8 mouse cellular contexts compared by ENCODE assay signal in the genomic region with DNA sequence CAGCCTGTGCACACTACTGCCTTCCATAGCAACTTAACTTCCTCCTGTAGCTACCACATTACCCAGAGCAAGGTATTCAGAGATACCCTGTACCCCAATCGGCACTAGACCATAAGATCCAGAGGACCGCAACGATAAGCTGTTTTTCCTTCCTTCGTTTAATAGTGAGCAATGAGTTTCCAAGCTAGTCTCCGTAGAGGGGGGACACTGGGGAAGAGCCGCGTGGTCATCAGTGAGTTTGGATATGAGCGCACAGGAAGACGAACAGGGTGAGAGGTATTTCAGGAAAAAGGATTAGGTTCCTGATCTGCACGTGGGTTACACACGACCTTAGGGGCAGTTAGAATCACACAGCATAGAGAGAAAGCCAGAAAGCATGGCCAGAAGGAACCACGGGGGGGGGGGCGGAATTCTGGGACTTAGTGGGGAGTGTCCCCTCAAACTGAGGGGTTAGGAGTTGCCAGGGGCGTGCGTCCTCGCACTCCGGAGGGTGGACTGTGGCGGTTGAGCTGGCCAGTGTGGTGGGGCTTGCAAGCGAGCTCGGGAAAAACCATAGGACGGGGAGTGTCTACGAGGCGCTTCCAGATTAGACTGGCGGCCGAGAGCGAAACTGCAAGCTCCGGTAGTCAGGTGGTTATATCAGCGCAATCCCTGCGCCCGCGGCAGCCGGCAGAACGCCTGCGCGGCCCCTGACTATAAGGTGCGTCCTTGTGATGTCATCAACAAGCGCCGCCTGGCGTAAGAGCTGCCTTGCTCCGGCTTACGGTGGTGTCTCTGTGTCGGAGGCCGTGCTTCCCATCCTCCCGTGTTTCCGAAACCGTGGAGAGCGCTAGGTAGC. TPM values are rescaled to one million over a fixed set of nuclear protein-coding genes. Genes with fewer than 3 reads are reported as not detected.
DNase-seq lines count a peak whose midpoint lies in the region; ATAC-seq and TF ChIP-seq lines count a peak whose summit lies in the region.

No protein-coding gene starts in this region.

- intact Hi-C loops in heart, postnatal 14 days (cut with DNase I), result no loop called here

- no peaks in the 10 kb centered on the region for H3K4me1 ChIP-seq in ES-Bruce4 (ENCODE audit: control insufficient read depth, insufficient read depth, low read length)
- peaks cover 35% of the 10 kb centered on the region for H3K4me1 ChIP-seq in forebrain, embryonic 13.5 days
- peaks cover 46% of the 10 kb centered on the region for H3K4me1 ChIP-seq in neural tube, embryonic 15.5 days

- H3K36me3 ChIP-seq in ES-Bruce4 (ENCODE audit: control insufficient read depth, insufficient read depth, low read length, poor library complexity, severe bottlenecking), result peaks cover 9% of the 10 kb centered on the region
- peaks cover 20% of the 10 kb centered on the region for H3K36me3 ChIP-seq in forebrain, embryonic 13.5 days (ENCODE audit: poor library complexity, severe bottlenecking)
- peaks cover 19% of the 10 kb centered on the region for H3K36me3 ChIP-seq in neural tube, embryonic 15.5 days

- H3K9me3 ChIP-seq in ES-Bruce4 (replicated peaks; ENCODE audit: control insufficient read depth, insufficient read depth, low read length, poor library complexity, severe bottlenecking), result no peaks in the 10 kb centered on the region
- no peaks in the 10 kb centered on the region for H3K9me3 ChIP-seq in forebrain, embryonic 13.5 days (replicated peaks)
- no peaks in the 10 kb centered on the region for H3K9me3 ChIP-seq in neural tube, embryonic 15.5 days (replicated peaks)

- H3K27me3 ChIP-seq in ES-Bruce4 (ENCODE audit: control insufficient read depth, insufficient read depth, low read length, poor library complexity, severe bottlenecking), result no peaks in the 10 kb centered on the region
- peaks cover 28% of the 10 kb centered on the region for H3K27me3 ChIP-seq in forebrain, embryonic 13.5 days
- H3K27me3 ChIP-seq in neural tube, embryonic 15.5 days (replicated peaks), result peaks cover 34% of the 10 kb centered on the region

- peak overlapping the region; percentile 98 for H3K4me2 ChIP-seq in forebrain, embryonic 13.5 days
- H3K4me2 ChIP-seq in neural tube, embryonic 15.5 days, result peak overlapping the region; percentile 98

- 2% methylated on average over 47 of the region's 47 CpGs for WGBS in forebrain, embryonic 13.5 days
- WGBS in neural tube, embryonic 15.5 days, result 2% methylated on average over 47 of the region's 47 CpGs

- H3K4me3 ChIP-seq in ES-Bruce4 (ENCODE audit: low read depth, low read length), result peak overlapping the region; percentile 82
- H3K4me3 ChIP-seq in forebrain, embryonic 13.5 days, result peak overlapping the region; percentile 79
- H3K4me3 ChIP-seq in neural tube, embryonic 15.5 days (replicated peaks), result peak overlapping the region; percentile 87

- H3K9ac ChIP-seq in ES-Bruce4 (ENCODE audit: low read depth, poor library complexity, severe bottlenecking), result peak overlapping the region; percentile 61
- H3K9ac ChIP-seq in forebrain, embryonic 13.5 days, result peak overlapping the region; percentile 91
- peak overlapping the region; percentile 90 for H3K9ac ChIP-seq in neural tube, embryonic 15.5 days (replicated peaks)

- no peak for TF ChIP-seq CTCF in ES-Bruce4 (IDR thresholded peaks at IDR 0.05; ENCODE audit: low read depth, low read length)

- ATAC-seq in cerebellum, adult (ENCODE audit: insufficient number of reproducible peaks, low FRiP score, low TSS enrichment), result peak; percentile 89
- ATAC-seq in forebrain, embryonic 13.5 days, result peak; percentile 97
- peak; percentile 93 for ATAC-seq in neural tube, embryonic 15.5 days (ENCODE audit: low FRiP score)

- TF ChIP-seq EP300 in ES-Bruce4 (IDR thresholded peaks at IDR 0.05; ENCODE audit: insufficient read depth, low read depth, low read length), result no peak

- peak; percentile 93 to 97 for DNase-seq in heart, postnatal 14 days
- DNase-seq in layer of hippocampus, adult 11-12 months (ENCODE audit: low spot score), result peak; percentile 97
- DNase-seq in lung, adult 18-20 months, result peak; percentile 94 to 96
- peak; percentile 94 for DNase-seq in testis, postnatal 14 days (ENCODE audit: low spot score)

- peak; percentile 27 for TF ChIP-seq POLR2A in ES-Bruce4 (IDR thresholded peaks at IDR 0.05; ENCODE audit: insufficient read depth, low read length)

- peak overlapping the region; percentile 86 for H3K27ac ChIP-seq in ES-Bruce4 (ENCODE audit: insufficient read depth, low read length)
- H3K27ac ChIP-seq in forebrain, embryonic 13.5 days, result peak overlapping the region; percentile 86
- peak overlapping the region; percentile 90 for H3K27ac ChIP-seq in neural tube, embryonic 15.5 days (replicated peaks)

RNA-seq across cellular contexts. Expression of a gene that starts 6.5 kb away (rescaled TPM):
- polyA plus RNA-seq in ES-Bruce4 (2011; ENCODE audit: insufficient read depth, insufficient read length, low read depth, missing spikeins), result 99.4 and 101 TPM in 2 replicates
- 104 and 118 TPM in 2 replicates for polyA plus RNA-seq in forebrain, embryonic 13.5 days (2015; fragmentation: Nextera tagmentation; extraction: Ambion mirVana)
- 1 to 10 TPM; 5.9 to 8.3 TPM for total RNA-seq in heart, postnatal 14 days (2021)
- 187 and 221 TPM in 2 replicates for polyA plus RNA-seq in neural tube, embryonic 15.5 days (2015; fragmentation: Nextera tagmentation; extraction: Ambion mirVana)

RNA-seq across cellular contexts. Expression of a gene that starts 6.7 kb away (rescaled TPM):
- 0.52 TPM in 1 of 2 replicates, not detected in the other for polyA plus RNA-seq in ES-Bruce4 (2011; ENCODE audit: insufficient read depth, insufficient read length, low read depth, missing spikeins)
- 0.32 TPM in 1 of 2 replicates, not detected in the other for polyA plus RNA-seq in forebrain, embryonic 13.5 days (2015; fragmentation: Nextera tagmentation; extraction: Ambion mirVana)
- total RNA-seq in heart, postnatal 14 days (2021), result not detected
- polyA plus RNA-seq in neural tube, embryonic 15.5 days (2015; fragmentation: Nextera tagmentation; extraction: Ambion mirVana), result 0.15 TPM in 1 of 2 replicates, not detected in the other

RNA-seq across cellular contexts. Expression of a gene that starts 10.4 kb away (rescaled TPM):
- polyA plus RNA-seq in ES-Bruce4 (2011; ENCODE audit: insufficient read depth, insufficient read length, low read depth, missing spikeins), result 20.6 and 22.2 TPM in 2 replicates
- polyA plus RNA-seq in forebrain, embryonic 13.5 days (2015; fragmentation: Nextera tagmentation; extraction: Ambion mirVana), result 48.9 and 54.6 TPM in 2 replicates
- total RNA-seq in heart, postnatal 14 days (2021), result 10 to 100 TPM; 11.6 to 13.3 TPM
- polyA plus RNA-seq in neural tube, embryonic 15.5 days (2015; fragmentation: Nextera tagmentation; extraction: Ambion mirVana), result 40.7 and 42.5 TPM in 2 replicates

RNA-seq across cellular contexts. Expression of a gene that starts 23.1 kb away (rescaled TPM):
- polyA plus RNA-seq in ES-Bruce4 (2011; ENCODE audit: insufficient read depth, insufficient read length, low read depth, missing spikeins), result not detected in 2 replicates
- not detected in 2 replicates for polyA plus RNA-seq in forebrain, embryonic 13.5 days (2015; fragmentation: Nextera tagmentation; extraction: Ambion mirVana)
- total RNA-seq in heart, postnatal 14 days (2021), result not detected
- not detected in 2 replicates for polyA plus RNA-seq in neural tube, embryonic 15.5 days (2015; fragmentation: Nextera tagmentation; extraction: Ambion mirVana)

RNA-seq across cellular contexts. Expression of a gene that starts 23.2 kb away (rescaled TPM):
- 36.4 and 40.6 TPM in 2 replicates for polyA plus RNA-seq in ES-Bruce4 (2011; ENCODE audit: insufficient read depth, insufficient read length, low read depth, missing spikeins)
- polyA plus RNA-seq in forebrain, embryonic 13.5 days (2015; fragmentation: Nextera tagmentation; extraction: Ambion mirVana), result 85.6 and 101 TPM in 2 replicates
- 10 to 100 TPM; 50.9 to 52.3 TPM for total RNA-seq in heart, postnatal 14 days (2021)
- polyA plus RNA-seq in neural tube, embryonic 15.5 days (2015; fragmentation: Nextera tagmentation; extraction: Ambion mirVana), result 97.7 and 99.0 TPM in 2 replicates

Comparison
In these comparisons a context has a peak if more than half of its experiments do, and no peak if none do; other contexts are left out.
1. Peak in every context shown above with its lines: DNase-seq, ATAC-seq, H3K4me3 ChIP-seq and H3K27ac ChIP-seq.